Mouse (Mus musculus): ENCODE data around the gene Pdgfc. TPM values are rescaled to one million over a fixed set of nuclear protein-coding genes. Genes with fewer than 3 reads are reported as not detected.

Gene Pdgfc
- polyA plus RNA-seq, 1 experiment from 2014 or later, result 7.3 TPM

DNA sequence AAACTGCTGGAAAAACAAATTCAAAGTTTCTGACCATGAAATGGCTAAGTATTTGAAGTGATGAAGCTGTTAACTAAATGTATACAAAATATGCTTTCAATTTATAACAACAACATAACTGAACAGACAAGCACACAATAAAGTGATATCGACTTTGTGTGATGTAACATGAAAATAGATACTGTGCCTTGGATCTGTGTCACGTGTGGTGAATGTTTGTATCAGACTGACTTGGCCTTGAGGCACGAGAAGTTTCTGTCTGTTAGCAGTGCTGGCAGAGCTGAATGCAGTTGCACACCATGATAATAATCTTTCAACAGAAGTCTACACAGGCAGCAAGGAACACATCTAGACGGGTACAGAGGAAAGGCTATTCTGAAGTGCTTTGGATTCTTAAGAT is 6.9 kb upstream of the Pdgfc start:
- no peak for ATAC-seq (ENCODE audit: insufficient number of reproducible peaks, low FRiP score)
- no peaks in the 10 kb centered on the region for H3K9me3 ChIP-seq (replicated peaks)
- WGBS, result 53% methylated on average over 4 of the region's 4 CpGs
- H3K4me3 ChIP-seq, result no peak overlapping the region
- no peaks in the 10 kb centered on the region for H3K27me3 ChIP-seq (replicated peaks)
- H3K4me1 ChIP-seq (replicated peaks), result 0 out of 2 replicates have a peak, but pooled peaks cover 4% of the 10 kb centered on the region
- no peak overlapping the region for H3K27ac ChIP-seq (ENCODE audit: poor library complexity, severe bottlenecking)
- no peaks in the 10 kb centered on the region for H3K36me3 ChIP-seq
- H3K4me2 ChIP-seq, result no peak overlapping the region
- H3K9ac ChIP-seq, result no peak overlapping the region

- 0 out of 2 replicates have a peak, but pooled peaks cover 4% of the 10 kb centered on the region for H3K4me1 ChIP-seq (replicated peaks)
- H3K4me2 ChIP-seq, result no peak overlapping the region
- H3K36me3 ChIP-seq, result no peaks in the 10 kb centered on the region
- no peak overlapping the region for H3K27ac ChIP-seq (ENCODE audit: poor library complexity, severe bottlenecking)
- ATAC-seq (ENCODE audit: insufficient number of reproducible peaks, low FRiP score), result no peak
- no peaks in the 10 kb centered on the region for H3K9me3 ChIP-seq (replicated peaks)
- no peaks in the 10 kb centered on the region for H3K27me3 ChIP-seq (replicated peaks)
- no peak overlapping the region for H3K4me3 ChIP-seq
- 75% methylated on average over 3 of the region's 3 CpGs for WGBS
- no peak overlapping the region for H3K9ac ChIP-seq
These were observed 6.3 kb upstream of the Pdgfc start for GRCm38 (mm10) chr3:81029909-81030308.

GRCm38 (mm10) chr3:81030311-81030710 is 5.9 kb upstream of the Pdgfc start:
- Histone ChIP-seq H3K9ac (no peak overlapping the region), H3K9me3 (replicated peaks) (no peaks in the 10 kb centered on the region), H3K4me1 (replicated peaks) (0 out of 2 replicates have a peak, but pooled peaks cover 4% of the 10 kb centered on the region), H3K36me3 (no peaks in the 10 kb centered on the region), H3K4me3 (no peak overlapping the region), H3K27me3 (replicated peaks) (no peaks in the 10 kb centered on the region), H3K4me2 (no peak overlapping the region), H3K27ac (ENCODE audit: poor library complexity, severe bottlenecking) (no peak overlapping the region)
- no peak for ATAC-seq (ENCODE audit: insufficient number of reproducible peaks, low FRiP score)
- 76% methylated on average over 2 of the region's 2 CpGs for WGBS

DNA sequence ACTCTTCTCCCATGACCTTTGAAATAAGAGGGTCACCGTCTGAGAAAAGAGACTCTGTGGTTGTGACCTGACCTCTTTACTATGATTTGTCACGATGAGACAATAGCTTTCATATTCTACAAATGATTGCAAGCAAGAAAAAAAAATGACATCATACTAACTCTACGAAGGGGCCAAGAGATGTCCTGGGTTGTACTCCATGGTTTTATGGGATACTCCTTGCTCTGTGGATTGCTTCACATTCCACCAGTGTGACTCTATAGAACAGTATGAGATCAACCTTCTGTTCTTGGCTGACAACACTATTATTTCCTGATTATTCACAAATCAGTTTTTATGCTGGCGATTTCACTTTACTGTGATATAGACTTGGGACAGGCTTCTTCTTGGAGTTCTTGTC is 4.2 kb upstream of the Pdgfc start:
- Histone ChIP-seq H3K4me1 (replicated peaks) (peaks cover 10% of the 10 kb centered on the region; the same call in 1 of the 2 replicates), H3K9ac (no peak overlapping the region), H3K9me3 (replicated peaks) (no peaks in the 10 kb centered on the region), H3K4me3 (no peak overlapping the region), H3K27me3 (replicated peaks) (no peaks in the 10 kb centered on the region), H3K4me2 (no peak overlapping the region), H3K36me3 (no peaks in the 10 kb centered on the region), H3K27ac (ENCODE audit: poor library complexity, severe bottlenecking) (no peak overlapping the region)
- WGBS, result 72% methylated on average over 4 of the region's 4 CpGs
- no peak for ATAC-seq (ENCODE audit: insufficient number of reproducible peaks, low FRiP score)

- no peak overlapping the region for H3K9ac ChIP-seq
- no peaks in the 10 kb centered on the region for H3K9me3 ChIP-seq (replicated peaks)
- peaks cover 16% of the 10 kb centered on the region for H3K4me1 ChIP-seq (replicated peaks)
- H3K4me3 ChIP-seq, result no peak overlapping the region
- WGBS, result 70% methylated on average over 6 of the region's 6 CpGs
- no peaks in the 10 kb centered on the region for H3K27me3 ChIP-seq (replicated peaks)
- no peak for ATAC-seq (ENCODE audit: insufficient number of reproducible peaks, low FRiP score)
- no peak overlapping the region for H3K4me2 ChIP-seq
- no peak overlapping the region for H3K27ac ChIP-seq (ENCODE audit: poor library complexity, severe bottlenecking)
- no peaks in the 10 kb centered on the region for H3K36me3 ChIP-seq
These were observed 1.7 kb upstream of the Pdgfc start for GRCm38 (mm10) chr3:81034336-81035102.

GRCm38 (mm10) chr3:81036554-81037311 is 517 bp downstream of the Pdgfc start:
- WGBS, result under 1% methylated on average over 55 of the region's 68 CpGs

DNA sequence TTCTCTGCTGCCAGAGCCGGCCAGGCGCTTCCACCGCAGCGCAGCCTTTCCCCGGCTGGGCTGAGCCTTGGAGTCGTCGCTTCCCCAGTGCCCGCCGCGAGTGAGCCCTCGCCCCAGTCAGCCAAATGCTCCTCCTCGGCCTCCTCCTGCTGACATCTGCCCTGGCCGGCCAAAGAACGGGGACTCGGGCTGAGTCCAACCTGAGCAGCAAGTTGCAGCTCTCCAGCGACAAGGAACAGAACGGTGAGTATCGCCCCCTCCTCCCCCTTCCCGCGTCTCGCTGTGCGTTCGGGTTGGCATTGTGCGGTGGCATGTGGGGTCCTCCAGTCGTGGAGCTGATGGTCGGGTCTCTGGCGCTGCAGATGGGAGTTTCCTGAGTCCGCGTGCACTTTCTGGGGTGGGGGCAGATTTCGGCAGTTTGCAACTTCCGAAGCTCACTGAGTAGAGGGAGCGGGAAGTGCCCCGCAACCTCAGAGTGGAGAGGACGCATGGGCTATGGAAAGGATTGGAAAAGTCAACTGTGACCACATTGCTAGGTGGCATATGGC is 1.2 kb downstream of the Pdgfc start:
- H3K4me1 ChIP-seq (replicated peaks), result peaks cover 16% of the 10 kb centered on the region
- ATAC-seq (ENCODE audit: insufficient number of reproducible peaks, low FRiP score), result peak; percentile 38; the same call in 1 of the 2 replicates
- 0% methylated on average over 34 of the region's 34 CpGs for WGBS
- H3K4me2 ChIP-seq, result peak overlapping the region; percentile 87
- no peaks in the 10 kb centered on the region for H3K27me3 ChIP-seq (replicated peaks)
- H3K36me3 ChIP-seq, result no peaks in the 10 kb centered on the region
- peak overlapping the region; percentile 76 for H3K9ac ChIP-seq
- no peaks in the 10 kb centered on the region for H3K9me3 ChIP-seq (replicated peaks)
- peak overlapping the region; percentile 75 for H3K4me3 ChIP-seq
- H3K27ac ChIP-seq (ENCODE audit: poor library complexity, severe bottlenecking), result 0 out of 2 replicates have a peak overlapping the region, but pooled peaks have one; percentile 2

More at GRCm38 (mm10) chr3:81036554-81037311, 517 bp downstream of the Pdgfc start:
- peak; percentile 83 for ATAC-seq (ENCODE audit: insufficient number of reproducible peaks, low FRiP score)
- Histone ChIP-seq H3K4me2 (peak overlapping the region; percentile 87), H3K4me1 (replicated peaks) (peaks cover 16% of the 10 kb centered on the region), H3K27ac (ENCODE audit: poor library complexity, severe bottlenecking) (peak overlapping the region; percentile 58), H3K4me3 (peak overlapping the region; percentile 75), H3K27me3 (replicated peaks) (no peaks in the 10 kb centered on the region), H3K9me3 (replicated peaks) (no peaks in the 10 kb centered on the region), H3K36me3 (no peaks in the 10 kb centered on the region), H3K9ac (peak overlapping the region; percentile 76)

DNA sequence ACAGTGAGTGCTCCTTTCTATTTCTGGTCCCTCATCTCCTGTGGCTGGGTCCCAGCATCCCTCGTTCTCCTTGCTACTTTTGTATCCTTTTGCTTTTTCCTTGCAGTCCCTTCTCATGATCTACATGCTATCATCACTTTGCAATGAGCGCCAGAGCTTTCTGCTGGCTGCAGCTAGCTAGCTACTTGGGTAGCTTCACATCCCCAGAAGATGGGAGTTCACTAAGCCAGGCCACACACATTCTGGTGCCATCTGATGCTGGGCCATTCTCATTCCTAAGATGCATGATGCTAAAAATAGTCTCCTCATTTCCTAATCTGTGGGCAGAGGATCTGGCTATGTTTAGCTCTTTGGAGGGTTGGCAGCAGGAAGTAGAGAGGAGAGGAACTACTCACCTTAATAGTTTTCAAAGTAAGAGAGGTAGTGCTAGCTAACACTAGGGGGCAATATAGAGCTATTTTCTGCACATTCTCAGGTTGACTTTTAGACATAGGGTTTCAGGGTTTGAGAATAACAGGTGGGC is 3.0 kb downstream of the Pdgfc start:
- Histone ChIP-seq H3K9me3 (replicated peaks) (no peaks in the 10 kb centered on the region), H3K27ac (ENCODE audit: poor library complexity, severe bottlenecking) (no peak overlapping the region), H3K4me3 (peak overlapping the region; percentile 6; the same call in 1 of the 2 replicates), H3K9ac (no peak overlapping the region; the same call in 1 of the 2 replicates), H3K36me3 (no peaks in the 10 kb centered on the region), H3K4me2 (peak overlapping the region; percentile 51), H3K4me1 (replicated peaks) (peaks cover 13% of the 10 kb centered on the region), H3K27me3 (replicated peaks) (no peaks in the 10 kb centered on the region)
- 28% methylated on average over 2 of the region's 2 CpGs for WGBS
- ATAC-seq (ENCODE audit: insufficient number of reproducible peaks, low FRiP score), result no peak

DNA sequence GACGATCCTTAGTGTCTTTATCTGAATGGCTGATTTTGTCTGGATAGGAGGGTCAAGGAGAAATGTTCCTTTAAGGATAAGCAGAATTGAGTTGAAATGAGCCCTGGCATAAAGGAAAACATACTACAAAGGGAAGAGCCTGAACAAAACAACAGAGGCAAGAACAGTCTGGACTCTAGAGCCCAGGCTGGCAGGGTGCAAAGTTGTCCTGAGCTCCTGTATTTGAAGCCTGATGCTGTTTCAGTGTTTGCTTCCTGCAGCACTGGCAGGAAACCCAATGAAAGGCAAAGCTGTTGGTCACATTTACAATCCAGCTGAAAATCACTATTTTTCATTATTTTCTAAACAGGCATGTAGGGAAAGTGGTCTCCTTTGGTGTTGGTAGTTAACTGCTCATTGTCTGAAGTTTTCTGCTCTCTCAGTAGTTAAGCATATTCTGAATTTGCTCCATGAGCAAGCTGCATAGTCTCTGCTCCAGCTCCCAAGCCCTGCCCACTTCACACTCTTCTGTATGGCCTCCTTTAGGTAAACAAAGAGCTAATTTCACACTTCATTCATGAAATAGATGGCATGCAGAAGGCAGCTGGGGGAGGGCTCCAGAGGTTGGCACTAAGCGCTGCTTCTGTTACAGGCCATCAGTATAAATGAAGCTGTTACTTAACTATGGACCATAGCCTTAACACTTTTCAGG is 8.6 kb downstream of the Pdgfc start:
- 68% methylated on average over 2 of the region's 2 CpGs for whole genome bisulfite sequencing
- Histone ChIP-seq H3K9me3 (replicated peaks) (no peaks in the 10 kb centered on the region), H3K9ac (no peak overlapping the region), H3K4me3 (no peak overlapping the region), H3K36me3 (no peaks in the 10 kb centered on the region), H3K4me1 (replicated peaks) (peaks cover 6% of the 10 kb centered on the region; the same call in 1 of the 2 replicates), H3K27me3 (replicated peaks) (no peaks in the 10 kb centered on the region), H3K27ac (ENCODE audit: poor library complexity, severe bottlenecking) (no peak overlapping the region), H3K4me2 (no peak overlapping the region)
- ATAC-seq (ENCODE audit: insufficient number of reproducible peaks, low FRiP score), result no peak

DNA sequence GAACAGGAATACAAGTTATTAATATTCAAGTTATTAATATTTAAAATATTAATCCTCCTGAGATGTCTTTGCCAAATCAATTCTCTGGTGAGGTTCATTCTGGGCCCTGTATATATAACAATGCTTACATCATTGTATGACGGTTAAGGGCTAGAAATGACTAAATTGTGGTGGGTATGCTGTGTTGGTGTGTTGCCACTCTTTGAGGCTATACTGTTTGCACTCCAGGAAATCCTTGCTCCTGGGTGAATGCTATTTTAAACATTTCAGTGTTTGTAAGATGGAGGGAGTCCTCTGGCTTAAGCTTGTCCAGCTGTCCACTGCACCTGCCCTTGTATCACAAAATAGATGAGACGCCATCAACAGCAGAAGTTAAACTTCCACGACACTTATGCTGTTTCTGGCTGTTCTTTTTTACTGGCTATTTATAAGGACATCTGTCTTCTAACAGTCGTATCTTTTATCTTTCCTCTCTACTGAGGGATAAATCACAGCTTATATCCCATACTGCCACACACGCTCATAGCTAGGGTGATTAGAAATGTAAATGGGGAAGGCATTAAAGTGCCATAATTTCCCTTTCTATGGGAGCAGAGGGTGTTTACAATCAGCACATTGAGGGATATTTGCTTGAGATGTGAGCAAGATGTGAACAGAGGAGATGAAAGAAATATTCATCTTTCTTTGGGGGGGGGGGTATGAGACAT is 9.3 kb downstream of the Pdgfc start:
- no peak overlapping the region for H3K4me2 ChIP-seq
- no peak for ATAC-seq (ENCODE audit: insufficient number of reproducible peaks, low FRiP score)
- peaks cover 6% of the 10 kb centered on the region; the same call in 1 of the 2 replicates for H3K4me1 ChIP-seq (replicated peaks)
- H3K9me3 ChIP-seq (replicated peaks), result no peaks in the 10 kb centered on the region
- H3K27me3 ChIP-seq (replicated peaks), result no peaks in the 10 kb centered on the region
- no peak overlapping the region for H3K4me3 ChIP-seq
- no peak overlapping the region for H3K9ac ChIP-seq
- H3K27ac ChIP-seq (ENCODE audit: poor library complexity, severe bottlenecking), result no peak overlapping the region
- H3K36me3 ChIP-seq, result no peaks in the 10 kb centered on the region
- WGBS, result 66% methylated on average over 5 of the region's 5 CpGs
